Mouse (Mus musculus) bone marrow macrophage, adult 2 months (primary cell): ENCODE data around the gene Gm12258.

Experiments
- CTCF ChIP-seq: IDR thresholded peaks from 2 replicates; pipeline ENCODE4 v1.5.1; 2012; ENCODE audit warnings: low read depth, mild to moderate bottlenecking, low read length, moderate library complexity
- POLR2A ChIP-seq: IDR thresholded peaks from 2 replicates; pipeline ENCODE4 v1.6.1; 2012; ENCODE audit warnings: mild to moderate bottlenecking, low read depth, low read length, borderline replicate concordance

- TF ChIP-seq CTCF (no peak), POLR2A (no peak)
Measured at GRCm38 (mm10) chr11:58904410-58904718, 57.4 kb downstream of the Gm12258 start.
